Mouse (Mus musculus) liver, embryonic 14.5 days (tissue): Measurements from ENCODE around the gene Vapb. TPM values are rescaled to one million over a fixed set of nuclear protein-coding genes. Genes with fewer than 3 reads are reported as not detected.

Source experiments
- ATAC-seq: fragments of 200-750 bp; cut with Nextera tagmentation; 2 replicates; pipeline ENCODE4 v1.8.0; 2017; ENCODE audit warnings: moderate number of reproducible peaks, mild to moderate bottlenecking, moderate library complexity; ENCODE audit not compliant: insufficient read depth
- DNase-seq, 3 experiments: peaks; one replicate each; pipeline ENCODE4 v3.0.0-alpha.2; 2012 to 2013; ENCODE audit warnings: low read depth in 3 of 3, low spot score in 3 of 3
- H3K27ac ChIP-seq: fragments of 300-500 bp; sonication (generic); 2 replicates; pipeline ENCODE4 v1.5.1; 2014; ENCODE audit warnings: moderate library complexity, mild to moderate bottlenecking, control low read depth, inconsistent platforms
- H3K27me3 ChIP-seq: fragments of 300-500 bp; sonication (generic); 2 replicates; pipeline ENCODE4 v1.6.1; 2014; ENCODE audit warnings: mild to moderate bottlenecking, low read length, moderate library complexity; ENCODE audit not compliant: control insufficient read depth, insufficient read depth
- H3K36me3 ChIP-seq: fragments of 300-500 bp; sonication (generic); replicated peaks from 2 replicates; pipeline ENCODE4 v1.6.1; 2014; ENCODE audit warnings: low read depth; ENCODE audit not compliant: control insufficient read depth, insufficient read depth
- H3K4me1 ChIP-seq, 2 experiments: fragments of 200-500 bp in 1 of 2; fragments of 300-500 bp in 1 of 2; sonication (generic) in 1 of 2; replicated peaks; 2 replicates each; pipeline ENCODE4 v1.6.1; 2012 to 2014; ENCODE audit warnings: antibody characterized with exemption in 1 of 2, inconsistent platforms in 1 of 2, low read length in 1 of 2; ENCODE audit not compliant: control insufficient read depth in 2 of 2, insufficient read depth in 2 of 2
- H3K4me2 ChIP-seq: fragments of 300-500 bp; sonication (generic); 2 replicates; pipeline ENCODE4 v1.6.1; 2014; ENCODE audit warnings: low read depth, mild to moderate bottlenecking, control low read depth, moderate library complexity
- H3K4me3 ChIP-seq, 2 experiments: fragments of 200-500 bp in 1 of 2; fragments of 300-500 bp in 1 of 2; sonication (generic) in 1 of 2; 2 replicates each; pipeline ENCODE4 v1.5.1; 2012 to 2014; ENCODE audit warnings: low read depth in 2 of 2, low read length in 2 of 2, mild to moderate bottlenecking in 2 of 2, control low read depth in 1 of 2, inconsistent platforms in 1 of 2, moderate library complexity in 1 of 2; ENCODE audit not compliant: insufficient read depth in 1 of 2
- H3K9ac ChIP-seq: fragments of 300-500 bp; sonication (generic); replicated peaks from 2 replicates; pipeline ENCODE4 v1.6.1; 2014; ENCODE audit warnings: mild to moderate bottlenecking, control low read depth, moderate library complexity
- H3K9me3 ChIP-seq: fragments of 300-500 bp; sonication (generic); 2 replicates; pipeline ENCODE4 v1.6.1; 2016; ENCODE audit warnings: low read length, mixed read lengths; ENCODE audit not compliant: control insufficient read depth
- CTCF ChIP-seq: IDR thresholded peaks from 2 replicates; pipeline ENCODE4 v1.5.1; 2016; ENCODE audit warnings: antibody characterized with exemption, low read depth, control low read depth
- EP300 ChIP-seq: IDR thresholded peaks from 2 replicates; pipeline ENCODE4 v1.6.1; 2016; ENCODE audit warnings: antibody characterized with exemption, low read depth
- WGBS: fragments of 180-500 bp; shearing (Covaris S2); extraction: QIAGEN DNeasy Blood & Tissue Kit; methylation state at CpG from one replicate; pipeline ENCODE4 v1.1.7; 2014; ENCODE audit not compliant: insufficient replicate concordance; 5-methylcytosine and 5-hydroxymethylcytosine counted together
- polyA plus RNA-seq, 2 experiments: library from polyadenylated mRNA; depleted of rRNA in 1 of 2; stranded (reverse) in 1 of 2; unstranded in 1 of 2; fragments of >200 nt; fragmentation: Nextera tagmentation in 1 of 2; extraction: Ambion mirVana in 1 of 2; gene quantifications; 2 replicates each; pipeline versions ENCODE4 v1.2.1 to v1.2.3; 2012 to 2014

The Vapb gene
- polyA plus RNA-seq, 2 experiments: 5.8 to 8.3 TPM

- no peaks in the 10 kb centered on the region for H3K27me3 ChIP-seq
- TF ChIP-seq CTCF (no peak), EP300 (no peak)
- no peaks in the 10 kb centered on the region for H3K9me3 ChIP-seq
- DNase-seq (no peak), ATAC-seq (0 out of 2 replicates have a peak, but pooled peaks have one; percentile 8)
- peaks cover 0 to 2% of the 10 kb centered on the region in 2 experiments; a peak in 1 of 4 replicates for H3K4me1 ChIP-seq
- no peak overlapping the region for H3K27ac ChIP-seq
- 41% methylated on average over 6 of the region's 6 CpGs for WGBS
- no peak overlapping the region for H3K4me3 ChIP-seq
- no peak overlapping the region for H3K4me2 ChIP-seq
- H3K9ac ChIP-seq: no peak overlapping the region
- H3K36me3 ChIP-seq: no peaks in the 10 kb centered on the region
Measured at GRCm38 (mm10) chr2:173784884-173785283, 47.6 kb downstream of the Vapb start.

- no peaks in the 10 kb centered on the region for H3K36me3 ChIP-seq
- H3K9me3 ChIP-seq: no peaks in the 10 kb centered on the region
- peak; percentile 42; the same call in 1 of the 2 replicates for ATAC-seq
- no peak for DNase-seq
- TF ChIP-seq CTCF: no peak
- TF ChIP-seq EP300: no peak
- no peaks in the 10 kb centered on the region for H3K27me3 ChIP-seq
- peaks cover 0 to 2% of the 10 kb centered on the region in 2 experiments; a peak in 1 of 4 replicates for H3K4me1 ChIP-seq
- 37% methylated on average over 23 of the region's 23 CpGs for WGBS
- H3K27ac ChIP-seq: no peak overlapping the region
- no peak overlapping the region for H3K4me2 ChIP-seq
- H3K4me3 ChIP-seq: no peak overlapping the region
- H3K9ac ChIP-seq: no peak overlapping the region
Measured at GRCm38 (mm10) chr2:173789945-173790804, 52.9 kb downstream of the Vapb start.

GRCm38 (mm10) chr2:173791904-173792757, 54.8 kb downstream of the Vapb start:
- no peaks in the 10 kb centered on the region for H3K36me3 ChIP-seq
- H3K27ac ChIP-seq: no peak overlapping the region
- no peak overlapping the region for H3K4me2 ChIP-seq
- H3K4me3 ChIP-seq: no peak overlapping the region
- H3K9ac ChIP-seq: no peak overlapping the region
- DNase-seq: no peak
- H3K4me1 ChIP-seq: peaks cover 0 to 2% of the 10 kb centered on the region in 2 experiments; a peak in 1 of 4 replicates
- no peaks in the 10 kb centered on the region for H3K9me3 ChIP-seq
- WGBS: 66% methylated on average over 20 of the region's 20 CpGs
- no peak for ATAC-seq
- TF ChIP-seq EP300 (no peak), CTCF (no peak)
- no peaks in the 10 kb centered on the region for H3K27me3 ChIP-seq

GRCm38 (mm10) chr2:173794018-173794417, 56.7 kb downstream of the Vapb start:
- 79% methylated on average over 12 of the region's 12 CpGs for WGBS
- DNase-seq: no peak
- TF ChIP-seq EP300: no peak
- no peak for TF ChIP-seq CTCF

More at GRCm38 (mm10) chr2:173794018-173794417, 56.7 kb downstream of the Vapb start:
- no peak overlapping the region for H3K4me3 ChIP-seq
- H3K27me3 ChIP-seq: no peaks in the 10 kb centered on the region
- ATAC-seq: no peak
- H3K4me1 ChIP-seq: peaks cover 0 to under 1% of the 10 kb centered on the region in 2 experiments; a peak in 1 of 4 replicates
- H3K9me3 ChIP-seq: no peaks in the 10 kb centered on the region
- H3K27ac ChIP-seq: no peak overlapping the region
- H3K36me3 ChIP-seq: no peaks in the 10 kb centered on the region
- H3K9ac ChIP-seq: no peak overlapping the region
- H3K4me2 ChIP-seq: no peak overlapping the region
